Comparison of ENCODE assay signal across 8 mouse cellular contexts in the genomic region with DNA sequence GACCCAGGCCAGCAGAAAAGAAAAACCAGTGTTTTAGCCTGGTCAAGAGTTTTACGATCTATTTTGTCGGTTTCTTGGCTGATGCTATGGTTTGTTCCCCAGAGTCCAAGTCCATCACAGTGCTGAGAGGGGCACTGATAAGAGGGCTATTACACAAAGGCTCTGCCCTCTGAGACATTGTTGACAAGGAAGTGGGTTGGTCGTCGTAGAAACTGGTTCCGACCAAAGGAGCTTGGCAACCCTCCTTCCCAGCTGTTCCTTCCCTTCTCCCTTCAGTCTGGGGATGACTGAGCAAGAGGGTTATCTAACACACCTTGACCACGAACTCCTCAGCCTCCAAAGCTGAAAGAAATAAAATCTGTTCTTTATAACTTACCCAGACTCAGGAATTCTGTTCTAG. TPM values are rescaled to one million over a fixed set of nuclear protein-coding genes. Genes with fewer than 3 reads are reported as not detected.
DNase-seq lines count a peak whose midpoint lies in the region; ATAC-seq lines count a peak whose summit lies in the region.

A gene (minus strand): TSS at position 193 of the 400 bp plus-strand sequence.

- no peaks in the 10 kb centered on the region for H3K9me3 ChIP-seq in embryonic facial prominence, embryonic 13.5 days
- H3K9me3 ChIP-seq in intestine, embryonic 16.5 days (ENCODE audit: control insufficient read depth, low read length) = no peaks in the 10 kb centered on the region
- no peaks in the 10 kb centered on the region for H3K9me3 ChIP-seq in midbrain, embryonic 16.5 days (replicated peaks; ENCODE audit: control insufficient read depth, low read length, poor library complexity, severe bottlenecking)

- no peaks in the 10 kb centered on the region for H3K27me3 ChIP-seq in embryonic facial prominence, embryonic 13.5 days
- no peaks in the 10 kb centered on the region for H3K27me3 ChIP-seq in intestine, embryonic 16.5 days (replicated peaks; ENCODE audit: control insufficient read depth, insufficient read depth, low read length)
- no peaks in the 10 kb centered on the region for H3K27me3 ChIP-seq in midbrain, embryonic 16.5 days (ENCODE audit: control insufficient read depth, insufficient read depth, low read depth, low read length)

- no peaks in the 10 kb centered on the region for H3K36me3 ChIP-seq in embryonic facial prominence, embryonic 13.5 days
- H3K36me3 ChIP-seq in intestine, embryonic 16.5 days (ENCODE audit: control insufficient read depth, insufficient read depth, low read length) = no peaks in the 10 kb centered on the region
- no peaks in the 10 kb centered on the region for H3K36me3 ChIP-seq in midbrain, embryonic 16.5 days (ENCODE audit: control insufficient read depth, insufficient read depth, low read length)

- no peak for ATAC-seq in embryonic facial prominence, embryonic 13.5 days (ENCODE audit: insufficient number of reproducible peaks, insufficient read depth, low FRiP score, low TSS enrichment, low read depth)
- ATAC-seq in intestine, embryonic 16.5 days = peak; percentile 65
- no peak for ATAC-seq in midbrain, embryonic 16.5 days

- WGBS in embryonic facial prominence, embryonic 13.5 days = 86% methylated on average over 6 of the region's 6 CpGs
- WGBS in intestine, embryonic 16.5 days = 48% methylated on average over 6 of the region's 6 CpGs
- 86% methylated on average over 6 of the region's 6 CpGs for WGBS in midbrain, embryonic 16.5 days

- no peak within 1 kb of the TSS for H3K9ac ChIP-seq in embryonic facial prominence, embryonic 13.5 days
- no peak within 1 kb of the TSS for H3K9ac ChIP-seq in intestine, embryonic 16.5 days (ENCODE audit: low read depth, low read length)
- no peak within 1 kb of the TSS for H3K9ac ChIP-seq in midbrain, embryonic 16.5 days (ENCODE audit: low read depth, low read length)

- no peak within 1 kb of the TSS for H3K27ac ChIP-seq in embryonic facial prominence, embryonic 13.5 days
- H3K27ac ChIP-seq in intestine, embryonic 16.5 days (ENCODE audit: low read length) = no peak within 1 kb of the TSS
- no peak within 1 kb of the TSS for H3K27ac ChIP-seq in midbrain, embryonic 16.5 days (ENCODE audit: low read length)

- H3K4me1 ChIP-seq in embryonic facial prominence, embryonic 13.5 days = peaks cover 13% of the 10 kb centered on the region
- H3K4me1 ChIP-seq in intestine, embryonic 16.5 days (ENCODE audit: control insufficient read depth, insufficient read depth, low read length) = peaks cover 15% of the 10 kb centered on the region
- peaks cover 22% of the 10 kb centered on the region for H3K4me1 ChIP-seq in midbrain, embryonic 16.5 days (ENCODE audit: control insufficient read depth, insufficient read depth, low read length)

- no peak within 1 kb of the TSS for H3K4me2 ChIP-seq in embryonic facial prominence, embryonic 13.5 days
- peak within 1 kb of the TSS; percentile 10; the same call in 1 of the 2 replicates for H3K4me2 ChIP-seq in intestine, embryonic 16.5 days (ENCODE audit: low read depth, low read length)
- no peak within 1 kb of the TSS for H3K4me2 ChIP-seq in midbrain, embryonic 16.5 days (ENCODE audit: low read length)

- no peak within 1 kb of the TSS for H3K4me3 ChIP-seq in embryonic facial prominence, embryonic 13.5 days
- no peak within 1 kb of the TSS for H3K4me3 ChIP-seq in intestine, embryonic 16.5 days (ENCODE audit: low read length)
- H3K4me3 ChIP-seq in midbrain, embryonic 16.5 days (ENCODE audit: low read depth, low read length) = no peak within 1 kb of the TSS

- no peak for DNase-seq in layer of hippocampus, adult 8-10 months (ENCODE audit: low spot score in 2 of 2)
- no peak for DNase-seq in layer of hippocampus, adult 18-20 months (ENCODE audit: low spot score in 2 of 2)
- DNase-seq in adrenal gland, postnatal 36 days = no peak
- no peak for DNase-seq in adrenal gland, adult (ENCODE audit: inconsistent age in 2 of 2, low spot score in 1 of 2)
- DNase-seq in embryo, embryonic 10 days (ENCODE audit: low spot score) = no peak

RNA-seq across cellular contexts. Expression of the gene that starts here (rescaled TPM):
- total RNA-seq in layer of hippocampus, adult 8-10 months (2022) = 10 to 100 TPM; 10.1 to 13.6 (median 10.9) TPM
- total RNA-seq in layer of hippocampus, adult 18-20 months (2021) = 10 to 100 TPM in 1 of 2 experiments, 1 to 10 TPM in 1; 10.0 to 10.7 TPM
- polyA plus RNA-seq in embryonic facial prominence, embryonic 13.5 days (2015; fragmentation: Nextera tagmentation; extraction: Ambion mirVana) = 41.1 and 42.5 TPM in 2 replicates
- 27.4 and 27.8 TPM in 2 replicates for polyA plus RNA-seq in intestine, embryonic 16.5 days (2015; fragmentation: Nextera tagmentation; extraction: Ambion mirVana)
- polyA plus RNA-seq in midbrain, embryonic 16.5 days (2015; fragmentation: Nextera tagmentation; extraction: Ambion mirVana) = 89.6 and 96.4 TPM in 2 replicates
- total RNA-seq in adrenal gland, postnatal 36 days (2021) = 1 to 10 TPM; 1.6 to 2.4 TPM
